Mouse (Mus musculus) midbrain, embryonic 10.5 days (tissue): ENCODE measurements around the gene Whrn. TPM values are rescaled to one million over a fixed set of nuclear protein-coding genes. Genes with fewer than 3 reads are reported as not detected.
A peak's percentile ranks its signal among the peaks of the same experiment; 100 is the strongest.

Source experiments
- DNase-seq: peaks from one replicate; pipeline ENCODE4 v3.0.0-alpha.2; 2017; ENCODE audit warnings: low spot score
- H3K27ac ChIP-seq: fragments of 300-500 bp; sonication (generic); replicated peaks from 2 replicates; pipeline ENCODE4 v1.5.1; 2016; ENCODE audit warnings: mild to moderate bottlenecking
- H3K27me3 ChIP-seq: fragments of 300-500 bp; sonication (generic); 2 replicates; pipeline ENCODE4 v1.6.1; 2016; ENCODE audit warnings: low read depth, mild to moderate bottlenecking; ENCODE audit not compliant: poor library complexity, severe bottlenecking
- H3K36me3 ChIP-seq: fragments of 300-500 bp; sonication (generic); 2 replicates; pipeline ENCODE4 v1.6.1; 2016; ENCODE audit warnings: mild to moderate bottlenecking, moderate library complexity
- H3K4me1 ChIP-seq: fragments of 300-500 bp; sonication (generic); 2 replicates; pipeline ENCODE4 v1.6.1; 2016
- H3K4me3 ChIP-seq: fragments of 300-500 bp; sonication (generic); 2 replicates; pipeline ENCODE4 v1.5.1; 2016; ENCODE audit warnings: mild to moderate bottlenecking, moderate library complexity
- H3K9me3 ChIP-seq: fragments of 300-500 bp; sonication (generic); replicated peaks from 2 replicates; pipeline ENCODE4 v1.6.1; 2016; ENCODE audit warnings: mild to moderate bottlenecking
- WGBS: fragments of 180-500 bp; shearing (Covaris S2); methylation state at CpG from one replicate; pipeline ENCODE4 v1.1.7; 2016; 5-methylcytosine and 5-hydroxymethylcytosine counted together
- polyA plus RNA-seq: library from polyadenylated mRNA; unstranded; fragments of >200 nt; fragmentation: Nextera tagmentation; extraction: Ambion mirVana; gene quantifications from 2 replicates; pipeline ENCODE4 v1.2.1, GENCODE M21; 2016

The Whrn gene
- polyA plus RNA-seq, 1 experiment from 2014 or later = 8.8 TPM

DNA sequence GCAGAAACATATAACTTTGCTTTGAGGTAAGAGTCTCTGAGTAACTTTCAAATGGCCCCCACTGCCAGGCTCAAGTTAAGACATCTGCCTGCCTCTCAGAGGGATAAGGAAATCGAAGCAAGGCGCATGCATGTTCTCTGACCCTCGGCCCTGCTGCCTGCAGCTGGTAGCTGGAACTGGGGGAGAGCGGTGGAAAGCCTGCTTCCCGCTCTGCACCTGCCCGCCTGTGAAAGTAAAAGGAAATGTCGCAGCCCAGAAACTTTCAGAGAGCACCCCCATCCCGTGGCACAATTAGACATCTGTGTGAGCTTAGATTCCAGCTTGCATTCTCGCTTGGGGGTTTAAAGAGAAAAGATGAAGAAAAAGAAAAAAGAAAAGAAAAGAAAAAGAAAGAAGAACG lies 6.1 kb downstream of the Whrn start:
- Histone ChIP-seq H3K36me3 (peaks cover 14% of the 10 kb centered on the region), H3K4me3 (0 out of 2 replicates have a peak overlapping the region, but pooled peaks have one; percentile 27), H3K4me1 (peaks cover 88% of the 10 kb centered on the region), H3K27ac (peak overlapping the region; percentile 78), H3K9me3 (peaks cover 6% of the 10 kb centered on the region; the same call in 1 of the 2 replicates), H3K27me3 (peaks cover 8% of the 10 kb centered on the region)
- 42% methylated on average over 10 of the region's 10 CpGs for WGBS
- peak; percentile 25 for DNase-seq

DNA sequence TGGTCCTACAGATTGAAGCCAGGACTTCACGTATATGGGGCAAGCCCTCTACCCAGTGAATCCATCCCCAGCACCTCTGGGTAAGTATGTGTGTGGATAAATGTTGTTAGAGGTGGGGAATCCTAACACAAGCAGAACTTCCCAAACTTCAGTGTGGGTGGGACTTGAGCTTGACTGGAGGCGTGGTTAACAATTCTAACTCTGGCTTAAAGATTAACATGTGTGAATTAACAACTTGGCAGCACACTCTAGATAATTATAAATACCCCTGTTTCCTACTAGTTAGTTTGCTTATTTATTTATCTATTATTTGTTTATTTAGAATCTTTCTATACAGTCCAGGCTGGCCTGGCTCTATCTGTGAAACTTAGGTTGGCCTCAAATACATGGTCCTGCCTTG lies 7.9 kb downstream of the Whrn start:
- peaks cover 87% of the 10 kb centered on the region for H3K4me1 ChIP-seq
- H3K27ac ChIP-seq = no peak overlapping the region
- WGBS = 88% methylated on average over 2 of the region's 2 CpGs
- H3K36me3 ChIP-seq = peaks cover 14% of the 10 kb centered on the region
- H3K9me3 ChIP-seq = peaks cover 6% of the 10 kb centered on the region; the same call in 1 of the 2 replicates
- peaks cover 5% of the 10 kb centered on the region; the same call in 1 of the 2 replicates for H3K27me3 ChIP-seq
- no peak for DNase-seq
- no peak overlapping the region for H3K4me3 ChIP-seq

DNA sequence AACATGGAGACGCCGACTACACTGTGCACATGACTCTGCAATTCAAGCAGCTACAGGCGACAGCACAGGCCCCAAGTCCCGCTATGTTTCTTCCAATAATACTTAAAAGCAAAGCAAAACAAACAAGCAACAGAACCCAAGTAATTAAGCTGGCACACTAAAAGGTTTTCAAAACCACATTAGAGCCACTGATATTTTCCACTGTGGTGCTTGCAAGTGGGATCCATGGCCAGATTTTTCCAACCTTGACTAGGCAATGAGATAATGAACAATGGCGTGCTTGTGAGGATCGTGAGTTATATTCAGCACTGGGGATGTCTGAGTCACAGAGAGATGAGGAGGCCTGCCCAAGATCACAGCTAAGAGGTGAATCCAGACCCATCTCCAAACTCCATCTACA lies 8.5 kb downstream of the Whrn start:
- no peak overlapping the region for H3K27ac ChIP-seq
- peaks cover 6% of the 10 kb centered on the region; the same call in 1 of the 2 replicates for H3K9me3 ChIP-seq
- no peak for DNase-seq
- H3K27me3 ChIP-seq = no peaks in the 10 kb centered on the region
- no peak overlapping the region for H3K4me3 ChIP-seq
- peaks cover 84% of the 10 kb centered on the region for H3K4me1 ChIP-seq
- H3K36me3 ChIP-seq = peaks cover 14% of the 10 kb centered on the region
- WGBS = 85% methylated on average over 6 of the region's 6 CpGs

GRCm38 (mm10) chr4:63486523-63486922 lies 9.3 kb downstream of the Whrn start:
- Histone ChIP-seq H3K36me3 (peaks cover 14% of the 10 kb centered on the region), H3K4me1 (peaks cover 81% of the 10 kb centered on the region), H3K27ac (no peak overlapping the region), H3K9me3 (peaks cover 6% of the 10 kb centered on the region; the same call in 1 of the 2 replicates), H3K4me3 (no peak overlapping the region), H3K27me3 (no peaks in the 10 kb centered on the region)
- WGBS = 49% methylated on average over 4 of the region's 4 CpGs
- DNase-seq = no peak

- 52% methylated on average over 7 of the region's 7 CpGs for WGBS
- Histone ChIP-seq H3K4me3 (no peak overlapping the region), H3K9me3 (no peaks in the 10 kb centered on the region), H3K36me3 (peaks cover 6% of the 10 kb centered on the region; the same call in 1 of the 2 replicates), H3K4me1 (peaks cover 73% of the 10 kb centered on the region), H3K27ac (no peak overlapping the region), H3K27me3 (no peaks in the 10 kb centered on the region)
- DNase-seq = no peak
These were observed 12.1 kb downstream of the Whrn start for GRCm38 (mm10) chr4:63483741-63484140.

GRCm38 (mm10) chr4:63480845-63481167 lies 15.0 kb downstream of the Whrn start:
- Histone ChIP-seq H3K36me3 (peaks cover 7% of the 10 kb centered on the region; the same call in 1 of the 2 replicates), H3K27me3 (no peaks in the 10 kb centered on the region), H3K9me3 (no peaks in the 10 kb centered on the region), H3K4me3 (no peak overlapping the region), H3K4me1 (peaks cover 60% of the 10 kb centered on the region), H3K27ac (peak overlapping the region; percentile 69)
- WGBS = 51% methylated on average over 11 of the region's 11 CpGs
- no peak for DNase-seq

DNA sequence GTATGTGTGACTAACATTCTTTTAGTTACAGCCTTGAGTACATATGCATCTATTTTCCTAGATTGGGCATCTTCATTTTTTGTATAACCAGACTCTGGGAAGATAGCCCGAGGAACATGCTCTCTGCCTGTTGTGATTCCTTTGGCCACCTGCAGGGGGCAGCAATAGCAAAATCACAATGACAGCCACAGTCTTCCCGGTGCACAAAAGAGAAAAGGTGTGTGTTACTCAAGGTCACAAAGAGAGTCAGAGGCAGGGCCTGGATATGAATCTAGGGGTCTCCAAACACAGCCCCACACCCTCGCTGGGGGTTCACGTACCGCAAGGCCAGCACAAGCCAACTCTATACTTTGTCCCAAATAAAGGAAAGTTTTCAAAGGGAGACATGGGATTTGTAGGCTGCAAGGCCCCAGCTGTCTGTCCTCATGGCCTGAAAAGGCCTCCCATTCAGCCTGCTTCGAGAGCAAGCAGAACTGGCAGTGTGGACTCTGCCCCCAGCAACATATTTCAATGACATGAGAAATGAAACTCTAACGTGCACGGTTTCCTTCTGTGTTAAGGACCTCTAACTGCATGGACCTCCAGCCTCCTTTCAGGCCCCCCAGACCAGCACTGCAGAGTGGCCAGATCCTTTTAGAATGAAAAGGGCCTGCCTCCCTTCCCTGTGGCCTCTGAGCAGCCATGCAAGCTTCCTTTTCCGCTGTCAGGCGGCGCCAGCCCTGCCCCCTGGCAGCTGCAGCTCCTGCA lies 15.5 kb downstream of the Whrn start:
- H3K36me3 ChIP-seq = peaks cover 7% of the 10 kb centered on the region; the same call in 1 of the 2 replicates
- peaks cover 62% of the 10 kb centered on the region for H3K4me1 ChIP-seq
- no peak overlapping the region for H3K4me3 ChIP-seq
- no peaks in the 10 kb centered on the region for H3K27me3 ChIP-seq
- H3K9me3 ChIP-seq = no peaks in the 10 kb centered on the region
- DNase-seq = peak; percentile 63
- peak overlapping the region; percentile 69 for H3K27ac ChIP-seq
- WGBS = 34% methylated on average over 11 of the region's 11 CpGs

GRCm38 (mm10) chr4:63478036-63478435 lies 17.8 kb downstream of the Whrn start:
- Histone ChIP-seq H3K27ac (no peak overlapping the region), H3K4me1 (peaks cover 69% of the 10 kb centered on the region), H3K36me3 (peaks cover 7% of the 10 kb centered on the region; the same call in 1 of the 2 replicates), H3K9me3 (no peaks in the 10 kb centered on the region), H3K27me3 (no peaks in the 10 kb centered on the region), H3K4me3 (no peak overlapping the region)
- no peak for DNase-seq
- 87% methylated on average over 7 of the region's 7 CpGs for WGBS

DNA sequence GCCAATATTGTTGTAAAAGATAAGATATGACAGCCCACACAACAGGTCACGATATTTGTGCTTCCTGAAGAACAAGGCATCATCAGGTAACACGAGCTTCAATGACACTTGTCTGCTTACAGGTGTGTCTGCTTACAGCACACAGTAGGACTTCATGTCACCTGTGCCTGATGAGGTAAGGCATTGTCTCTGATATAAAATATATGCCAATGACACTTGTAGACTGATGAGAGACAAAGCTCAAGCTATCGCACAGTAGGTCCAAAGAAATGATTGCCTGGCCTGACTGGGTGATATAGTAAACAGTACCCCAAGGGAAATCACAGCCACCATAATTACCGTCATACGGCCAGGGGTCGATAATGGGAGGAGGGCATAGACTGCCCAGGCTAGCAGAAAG lies 18.9 kb downstream of the Whrn start:
- no peak for DNase-seq
- Histone ChIP-seq H3K4me1 (peaks cover 65% of the 10 kb centered on the region), H3K9me3 (no peaks in the 10 kb centered on the region), H3K27me3 (no peaks in the 10 kb centered on the region), H3K36me3 (peaks cover 16% of the 10 kb centered on the region), H3K4me3 (no peak overlapping the region), H3K27ac (no peak overlapping the region)
- WGBS = 93% methylated on average over 6 of the region's 6 CpGs

DNA sequence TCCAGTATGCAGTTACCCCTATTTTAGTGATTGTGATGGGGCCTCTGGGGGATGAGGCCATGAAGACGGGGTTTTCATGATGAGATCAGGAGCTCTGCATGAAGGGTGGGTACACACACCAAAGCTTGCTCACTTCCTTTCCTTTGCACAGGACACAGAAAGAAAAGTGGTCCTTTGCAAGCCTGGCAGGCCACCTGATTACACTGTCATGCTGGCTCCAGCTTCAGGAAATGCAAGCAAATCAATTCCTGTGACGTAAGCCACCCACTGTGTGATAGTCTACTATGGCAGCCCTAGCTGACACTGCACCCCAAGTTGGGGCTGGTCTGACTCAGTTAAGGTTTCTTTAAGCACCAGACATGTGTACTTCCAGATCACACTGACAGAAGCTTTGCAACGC lies 20.6 kb downstream of the Whrn start:
- DNase-seq = no peak
- Histone ChIP-seq H3K4me3 (no peak overlapping the region), H3K4me1 (peaks cover 50% of the 10 kb centered on the region), H3K36me3 (peaks cover 33% of the 10 kb centered on the region), H3K27me3 (no peaks in the 10 kb centered on the region), H3K9me3 (no peaks in the 10 kb centered on the region), H3K27ac (peak overlapping the region; percentile 33; the same call in 1 of the 2 replicates)
- WGBS = 75% methylated on average over 3 of the region's 3 CpGs

DNA sequence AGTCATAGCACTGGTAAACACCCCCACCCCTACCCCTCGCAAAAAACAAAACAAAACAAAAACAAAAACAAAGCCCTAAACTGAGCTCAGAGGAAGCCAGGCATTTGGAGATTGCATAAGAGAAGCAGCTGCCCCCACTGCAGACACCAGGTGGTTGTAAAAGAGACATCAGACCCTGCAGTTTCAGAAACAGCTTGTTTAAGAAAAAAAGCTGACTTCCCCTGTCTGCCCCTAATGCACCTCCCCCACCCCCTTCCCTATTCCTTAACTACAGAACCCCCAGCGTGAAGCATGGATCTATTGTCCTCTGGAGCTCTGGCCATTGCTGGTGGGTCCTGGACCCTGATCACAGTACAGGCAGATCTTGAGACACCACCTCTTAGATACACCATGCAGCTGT lies 21.4 kb downstream of the Whrn start:
- Histone ChIP-seq H3K4me1 (peaks cover 46% of the 10 kb centered on the region), H3K4me3 (no peak overlapping the region), H3K27me3 (no peaks in the 10 kb centered on the region), H3K27ac (peak overlapping the region; percentile 33), H3K36me3 (peaks cover 41% of the 10 kb centered on the region), H3K9me3 (no peaks in the 10 kb centered on the region)
- no peak for DNase-seq
- WGBS = 13% methylated on average over 2 of the region's 2 CpGs

- no peak for DNase-seq
- peaks cover 79% of the 10 kb centered on the region for H3K36me3 ChIP-seq
- H3K4me1 ChIP-seq = peaks cover 19% of the 10 kb centered on the region
- H3K27ac ChIP-seq = no peak overlapping the region
- WGBS = 78% methylated on average over 9 of the region's 10 CpGs
- H3K4me3 ChIP-seq = no peak overlapping the region
- no peaks in the 10 kb centered on the region for H3K9me3 ChIP-seq
- H3K27me3 ChIP-seq = no peaks in the 10 kb centered on the region
These were observed 28.5 kb downstream of the Whrn start for GRCm38 (mm10) chr4:63467338-63467737.

DNA sequence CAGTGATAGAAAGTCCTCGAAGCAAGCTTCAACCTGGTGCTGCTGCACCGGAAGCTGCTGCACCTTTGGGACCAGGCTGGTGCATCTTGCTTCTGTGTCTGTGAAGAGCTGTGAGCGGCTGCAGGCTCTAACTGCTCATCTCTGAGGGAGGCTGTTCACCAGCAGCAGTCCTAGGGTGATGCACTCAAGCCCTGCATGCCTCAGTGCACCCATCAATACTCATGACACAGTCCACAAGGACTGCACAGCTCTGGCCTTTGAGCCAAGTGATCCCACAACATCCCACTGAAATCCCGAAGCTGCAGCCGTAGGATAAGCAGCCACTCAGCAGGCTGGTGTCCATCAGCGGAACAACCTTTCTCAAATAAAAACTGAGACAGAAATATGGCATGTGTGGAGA lies 29.6 kb downstream of the Whrn start:
- H3K4me1 ChIP-seq = peaks cover 29% of the 10 kb centered on the region
- H3K27me3 ChIP-seq = no peaks in the 10 kb centered on the region; the same call in 1 of the 2 replicates
- H3K36me3 ChIP-seq = peaks cover 78% of the 10 kb centered on the region
- no peak overlapping the region for H3K4me3 ChIP-seq
- 74% methylated on average over 6 of the region's 6 CpGs for WGBS
- no peaks in the 10 kb centered on the region for H3K9me3 ChIP-seq
- H3K27ac ChIP-seq = 0 out of 2 replicates have a peak overlapping the region, but pooled peaks have one; percentile 0
- no peak for DNase-seq
